Mouse (Mus musculus) naive thymus-derived CD4-positive, alpha-beta T cell, adult 2 months (primary cell): ENCODE measurements at regions not wholly inside any gene's neighbourhood (a gene's known extent, or its start where the extent isn't known, plus 50 kb on each side); places are given as distances from the start of the nearest gene placed in this dataset.
"Not testable (repeated sequence)": the region's sequence is repeated elsewhere in the genome, so short reads cannot be mapped to it uniquely, and the experiment has no call there.

ENCODE experiments used
- DNase-seq: peaks from one replicate; pipeline ENCODE4 v3.0.0-alpha.2; 2011; ENCODE audit warnings: low read depth

DNA sequence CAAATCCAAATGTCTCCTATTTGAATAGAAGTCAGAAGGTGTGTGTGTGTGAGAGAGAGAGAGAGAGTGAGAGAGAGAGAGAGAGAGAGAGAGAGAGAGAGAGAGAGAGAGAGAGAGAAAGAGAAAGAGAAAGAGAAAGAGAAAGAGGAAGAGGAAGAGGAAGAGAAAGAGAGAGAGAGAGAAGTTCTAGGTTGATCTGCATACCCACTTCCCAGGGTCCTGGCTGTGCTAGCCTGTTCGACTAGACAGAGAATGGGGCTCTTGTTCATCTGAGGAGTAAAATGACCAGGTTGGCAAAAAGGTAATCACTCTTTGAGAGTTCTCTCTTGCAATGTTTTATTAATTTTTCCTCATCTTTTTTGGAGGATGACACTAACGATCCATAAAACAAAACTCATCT, 257.5 kb upstream of the Pik3r1 start:
- DNase-seq, result not testable (repeated sequence)

DNA sequence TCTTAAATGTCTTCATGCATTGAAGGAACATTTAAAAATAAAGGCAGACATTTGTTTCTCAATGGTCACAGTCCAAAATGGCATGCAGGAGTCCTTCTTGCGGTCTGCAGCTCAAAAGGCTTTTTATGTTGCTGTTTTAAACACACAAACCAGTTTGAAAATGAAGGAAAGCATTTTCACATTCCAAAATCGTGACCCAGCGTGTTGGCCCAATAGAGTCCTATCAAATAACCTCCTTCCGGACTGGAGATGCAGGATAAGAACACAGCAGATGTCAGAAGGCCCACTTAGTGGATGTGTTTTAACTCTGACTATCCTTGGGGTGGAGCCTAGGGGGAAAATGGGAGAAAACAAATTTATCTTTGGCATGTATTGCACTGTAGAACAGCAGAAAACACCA, 263.4 kb upstream of the Pik3r1 start:
- DNase-seq, result no peak

DNA sequence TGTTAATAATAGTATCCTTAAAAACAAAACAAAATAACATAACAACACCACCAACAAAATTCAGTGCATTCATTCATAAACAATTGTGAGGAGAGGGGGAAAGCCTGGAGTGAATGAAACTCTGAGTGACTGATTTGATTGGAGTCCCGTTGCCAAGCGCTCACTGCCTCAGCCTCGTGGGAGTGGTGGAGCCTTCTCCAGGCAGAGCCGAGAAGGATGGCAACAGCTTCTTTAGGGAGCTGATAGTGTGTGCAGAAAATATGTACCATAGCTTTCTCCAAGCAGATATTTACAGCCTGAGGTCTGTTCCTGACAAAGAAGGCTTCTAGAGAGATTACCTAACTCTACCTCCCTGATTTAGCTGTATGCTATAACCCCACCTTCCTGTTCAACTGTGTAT, 266.5 kb upstream of the Pik3r1 start:
- DNase-seq, result no peak

DNA sequence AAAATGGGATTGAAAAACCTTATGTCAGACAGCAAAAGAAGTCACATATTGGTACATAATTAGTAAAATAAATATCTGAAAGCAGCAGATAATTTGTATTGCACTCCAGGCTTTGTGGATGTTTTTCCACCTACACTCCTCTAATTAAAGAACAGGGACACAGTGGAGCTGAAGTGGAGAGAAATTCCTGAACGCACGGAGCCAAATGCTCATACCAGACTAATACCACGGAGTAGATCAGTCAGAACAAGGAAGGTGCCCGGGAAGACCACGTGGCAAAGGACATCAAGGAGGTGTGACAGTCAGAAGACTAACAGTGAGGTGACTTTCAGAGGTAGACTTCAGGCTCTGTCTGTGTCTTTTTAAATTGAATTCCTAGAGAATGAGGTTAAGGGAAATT, 268.0 kb upstream of the Pik3r1 start:
- DNase-seq, result no peak

DNA sequence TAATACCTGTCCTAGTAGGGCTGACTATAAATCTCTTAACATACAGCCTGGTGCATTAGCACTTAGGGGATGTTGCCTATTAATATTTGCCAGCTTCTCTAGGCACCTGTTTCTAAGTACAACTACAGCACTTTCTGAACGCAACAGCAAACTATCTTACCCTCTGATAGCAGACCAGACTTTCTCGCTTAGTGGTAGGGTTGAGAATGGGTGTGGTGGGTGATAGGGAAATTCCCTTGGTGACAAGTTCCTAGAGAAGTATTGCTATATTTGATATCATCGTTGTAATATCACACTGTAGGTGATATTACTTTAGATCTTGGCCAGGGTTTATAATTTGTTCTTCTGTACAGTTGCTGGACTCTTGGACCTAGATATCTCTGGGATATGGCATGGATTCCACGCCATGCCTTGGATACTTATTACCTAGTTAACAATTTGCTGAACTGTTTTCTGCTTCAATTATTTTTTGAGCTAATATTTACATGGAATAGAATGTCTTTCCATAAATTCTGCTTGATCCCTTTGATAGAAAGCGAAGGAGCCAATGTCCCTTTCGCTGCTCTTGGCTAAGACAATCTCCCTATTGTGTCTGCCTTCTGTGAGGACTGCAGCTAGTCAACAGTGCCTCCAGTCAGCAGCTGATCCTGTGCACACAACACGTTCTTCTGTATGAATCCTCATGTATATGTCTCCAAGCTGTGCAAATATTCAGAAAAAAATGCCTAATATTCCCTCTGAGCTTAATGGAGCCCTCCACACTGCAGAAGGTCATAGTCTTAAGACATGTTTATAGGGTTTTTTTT, 269.0 kb upstream of the Pik3r1 start:
- DNase-seq, result no peak

DNA sequence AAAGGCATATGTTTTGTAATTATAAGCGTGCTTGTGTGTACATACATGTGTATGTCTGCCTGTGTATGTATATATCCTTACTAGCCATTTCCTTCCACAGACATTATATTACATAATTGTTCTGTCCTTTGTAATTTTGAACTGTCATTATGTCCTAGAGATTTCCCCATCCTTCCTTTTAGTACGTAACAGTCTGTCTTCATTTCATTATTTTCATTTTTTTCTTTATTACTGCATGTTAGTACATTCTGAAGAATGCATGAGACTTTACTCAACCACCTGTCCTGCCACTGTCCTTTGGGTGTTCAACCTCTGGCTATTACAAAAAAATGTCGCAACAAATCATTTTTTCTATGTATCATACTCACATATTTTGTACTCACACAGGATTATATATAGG, 292.2 kb upstream of the Pik3r1 start:
- DNase-seq, result no peak

DNA sequence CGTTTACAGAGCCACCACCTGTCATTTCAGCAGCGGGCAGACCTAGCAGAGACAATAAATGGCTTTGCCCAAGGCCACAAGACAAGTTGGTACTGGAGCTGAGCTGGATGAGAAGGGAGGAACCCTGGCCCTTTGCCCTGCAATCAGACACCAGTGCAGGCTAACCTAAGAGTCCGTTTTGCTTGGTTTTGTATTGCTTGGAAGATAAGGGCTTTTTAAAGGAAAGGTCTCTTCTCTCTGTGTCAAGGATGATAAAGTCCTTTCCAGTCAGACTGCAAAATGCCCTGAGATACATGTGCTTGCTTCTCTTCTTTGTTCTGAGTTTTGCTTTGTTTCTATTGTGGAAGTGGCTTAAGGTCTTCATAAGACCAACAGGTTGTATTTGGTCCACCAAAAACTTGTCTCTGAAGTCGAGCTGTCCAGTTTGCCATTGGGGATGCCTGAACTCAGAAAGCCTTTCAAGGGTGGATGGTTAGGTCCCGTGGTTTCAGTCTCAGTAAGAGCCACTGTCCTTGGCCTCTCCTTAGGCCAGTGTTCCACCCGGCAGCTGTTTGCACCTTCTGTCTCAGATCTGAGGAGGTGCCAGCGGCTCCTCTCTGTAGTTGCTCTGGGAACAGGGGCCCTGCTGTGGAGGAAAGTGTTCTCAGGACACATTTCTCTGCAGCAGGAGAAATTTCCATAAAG, 296.7 kb upstream of the Pik3r1 start:
- DNase-seq, result no peak

DNA sequence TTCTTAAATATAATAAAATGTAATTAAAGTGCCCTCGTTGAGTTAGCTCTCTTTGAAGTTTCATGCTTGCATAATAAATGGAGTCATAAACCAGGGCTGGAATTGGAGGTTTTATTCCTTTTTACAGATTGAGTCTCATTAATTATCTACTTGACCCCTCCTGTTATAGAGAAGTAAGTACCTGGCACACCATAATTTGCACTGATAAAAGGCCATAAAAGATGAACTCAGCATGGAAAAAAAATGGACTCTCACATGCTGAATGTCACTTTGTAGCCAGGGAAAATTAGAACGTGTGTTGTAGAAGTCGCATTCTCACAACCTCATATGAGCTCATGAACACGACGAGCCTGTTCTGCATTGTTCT, 297.2 kb upstream of the Pik3r1 start:
- no peak for DNase-seq

DNA sequence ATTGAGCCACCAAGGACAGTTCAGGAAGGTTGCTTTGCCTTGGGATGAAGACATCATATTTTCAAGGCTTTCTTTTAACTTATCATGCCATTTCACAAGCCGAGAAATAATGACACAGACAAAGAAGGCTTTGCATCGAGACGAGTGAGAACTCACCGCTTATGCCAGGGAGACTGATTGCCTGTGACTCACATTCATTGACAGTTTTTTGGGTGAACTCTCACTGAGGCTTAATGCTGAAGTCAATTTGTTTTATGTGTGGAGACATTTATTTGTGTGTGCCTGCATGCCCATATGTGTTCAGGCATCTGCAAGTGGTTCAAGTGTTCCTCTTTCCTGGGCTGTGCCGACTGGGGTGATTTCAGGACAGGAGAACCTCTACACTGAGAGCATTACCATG, 297.8 kb upstream of the Pik3r1 start:
- no peak for DNase-seq

DNA sequence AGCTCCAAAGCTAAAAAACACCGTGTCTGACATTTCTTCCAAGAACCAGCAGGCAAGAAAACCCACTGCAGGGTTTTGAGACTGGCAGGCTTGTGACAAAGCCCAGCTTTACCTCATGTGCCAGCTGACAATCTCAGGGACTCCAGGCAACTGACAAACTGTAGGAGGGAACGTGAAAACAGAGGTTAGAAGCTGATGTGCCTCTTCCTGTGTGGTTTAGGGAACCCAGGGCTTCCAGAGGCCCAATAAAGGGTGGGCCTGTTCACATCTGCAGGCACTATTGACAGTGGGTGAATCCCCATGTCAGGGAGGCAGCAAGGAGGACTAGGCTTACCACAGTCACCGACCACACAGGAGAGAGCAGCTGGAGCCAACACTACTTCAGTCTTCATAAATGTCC, 302.7 kb upstream of the Pik3r1 start:
- DNase-seq, result no peak

DNA sequence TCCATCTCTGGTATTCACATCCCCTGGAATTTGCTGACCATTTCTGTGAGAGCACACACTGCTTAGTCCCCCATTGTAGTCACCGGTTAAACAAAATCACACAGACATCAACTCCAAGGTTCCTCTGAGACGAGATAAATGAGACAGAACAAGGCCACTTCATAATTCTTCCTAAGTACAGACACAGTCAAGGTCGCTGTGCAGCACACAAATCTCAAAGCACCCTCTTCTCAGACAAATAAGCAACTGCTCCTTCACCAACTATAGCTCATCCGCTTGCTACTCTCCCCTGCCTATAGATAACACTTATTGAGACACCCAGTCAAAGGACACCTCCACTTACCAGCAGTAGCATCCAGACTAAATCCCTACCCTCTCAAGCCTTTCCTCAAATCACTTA, 304.3 kb upstream of the Pik3r1 start:
- no peak for DNase-seq

DNA sequence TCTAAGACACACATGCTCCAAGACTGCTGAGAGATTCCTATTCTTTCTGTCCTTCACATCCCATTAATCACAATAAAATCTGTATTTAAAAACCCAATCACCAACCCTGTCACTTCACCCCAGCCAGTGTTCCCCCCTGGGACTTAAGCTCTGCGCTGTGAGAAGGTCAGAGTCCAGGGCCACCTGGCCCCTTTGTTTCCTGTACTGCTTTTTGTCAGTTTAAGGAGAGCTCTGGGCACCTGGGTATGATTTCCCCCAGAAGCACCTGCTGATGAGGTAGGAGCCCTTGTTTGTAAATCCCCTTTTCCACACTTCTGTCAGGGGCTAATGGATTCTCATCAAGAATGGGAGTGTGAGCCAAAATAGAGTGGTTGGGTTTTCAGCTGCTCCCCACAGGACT, 319.7 kb upstream of the Pik3r1 start:
- DNase-seq, result no peak

DNA sequence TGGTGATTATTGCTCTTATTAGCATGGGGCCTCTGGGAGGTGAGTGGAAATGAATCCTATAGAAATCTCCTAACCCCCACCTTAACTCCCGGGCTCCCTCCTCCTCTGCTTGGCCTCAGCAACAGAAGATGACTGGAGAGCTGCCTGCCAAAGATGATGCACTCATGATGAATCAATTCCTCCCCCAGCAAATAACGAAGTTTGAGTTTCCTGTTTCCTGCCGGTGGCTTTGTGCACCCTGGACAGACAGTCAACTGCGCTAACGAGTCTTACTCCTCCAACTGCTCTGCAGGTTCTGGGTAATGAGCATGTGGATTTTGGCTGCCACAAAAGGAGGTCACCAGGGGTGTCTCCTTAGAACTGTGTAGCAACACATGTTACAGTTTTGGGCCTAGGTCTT, 321.5 kb upstream of the Pik3r1 start:
- peak; percentile 5 for DNase-seq

DNA sequence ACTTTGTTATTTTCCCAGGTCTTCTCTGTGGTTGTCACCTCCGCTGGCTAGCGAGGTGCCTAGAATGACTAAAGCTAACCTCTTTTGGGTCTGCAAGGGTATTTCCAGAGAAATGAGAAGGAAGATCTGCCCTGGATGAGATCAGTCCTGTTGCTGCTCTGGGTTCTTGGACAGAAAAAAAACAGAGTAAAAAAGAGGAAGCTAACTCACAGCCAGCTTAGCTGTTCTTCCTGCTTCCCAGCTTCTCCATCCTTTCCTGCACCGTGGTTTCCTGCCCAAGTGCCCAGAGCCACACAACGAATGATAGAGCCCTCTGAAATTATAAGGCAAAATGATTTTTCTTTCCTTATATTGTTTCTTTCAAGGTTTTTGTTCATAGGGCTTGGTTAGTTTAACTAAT, 326.2 kb upstream of the Pik3r1 start:
- no peak for DNase-seq

DNA sequence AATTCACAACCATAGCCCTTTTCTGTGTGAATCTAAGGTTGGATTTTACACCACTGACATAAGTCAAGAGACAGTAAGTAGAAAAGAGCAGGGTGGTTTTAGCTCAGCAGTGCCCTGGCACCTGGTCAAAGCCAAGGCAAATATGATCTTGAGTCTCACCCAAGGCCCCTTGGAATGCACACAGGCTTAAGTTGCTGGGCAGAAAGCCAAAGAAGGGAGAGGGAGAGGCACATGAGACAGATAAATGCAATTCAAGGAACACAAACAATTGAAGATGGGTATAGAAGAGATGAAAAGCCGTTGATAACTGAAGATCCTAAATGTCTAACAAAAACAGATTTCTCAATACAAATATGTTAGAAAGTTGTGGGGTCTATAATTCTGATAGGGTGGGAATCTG, 335.1 kb upstream of the Pik3r1 start:
- DNase-seq, result no peak

DNA sequence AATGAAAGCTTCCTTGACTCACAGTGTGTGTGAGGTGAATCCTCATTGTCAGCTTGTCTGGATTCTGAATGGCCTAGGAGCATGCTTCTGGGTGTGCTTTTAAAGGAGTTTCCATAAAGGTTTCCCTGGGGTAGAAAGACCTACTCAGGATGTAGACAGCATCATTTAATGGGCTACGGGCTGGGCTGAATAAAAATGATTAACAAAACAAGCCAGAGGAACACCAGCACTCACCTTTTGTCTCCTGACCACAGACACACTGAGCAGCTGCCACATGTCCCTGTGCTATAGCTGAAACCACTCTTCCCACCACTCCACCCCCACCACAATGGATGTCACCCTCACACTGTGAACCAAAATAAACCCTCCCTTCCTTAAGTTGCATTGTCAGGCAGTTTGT, 338.2 kb upstream of the Pik3r1 start:
- DNase-seq, result no peak

DNA sequence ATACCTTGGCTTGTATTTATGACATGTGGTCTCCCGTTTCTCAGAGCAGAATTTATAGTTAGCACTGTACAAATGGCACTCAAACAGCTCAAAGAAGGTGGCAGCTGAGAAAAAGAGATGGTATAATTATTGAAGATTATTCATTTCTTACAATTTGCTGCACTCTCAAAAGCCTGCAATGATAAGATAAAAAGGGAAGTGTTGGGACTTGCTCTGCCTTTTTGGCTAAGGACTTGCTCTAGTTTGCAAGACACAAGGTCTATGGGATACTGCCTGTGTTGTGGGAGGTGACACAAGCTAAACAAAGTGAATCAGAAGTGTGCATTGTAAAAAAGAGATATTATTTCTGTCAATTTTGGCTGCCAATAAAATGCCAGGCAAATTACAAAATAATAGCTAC, 340.2 kb upstream of the Pik3r1 start:
- DNase-seq, result no peak

DNA sequence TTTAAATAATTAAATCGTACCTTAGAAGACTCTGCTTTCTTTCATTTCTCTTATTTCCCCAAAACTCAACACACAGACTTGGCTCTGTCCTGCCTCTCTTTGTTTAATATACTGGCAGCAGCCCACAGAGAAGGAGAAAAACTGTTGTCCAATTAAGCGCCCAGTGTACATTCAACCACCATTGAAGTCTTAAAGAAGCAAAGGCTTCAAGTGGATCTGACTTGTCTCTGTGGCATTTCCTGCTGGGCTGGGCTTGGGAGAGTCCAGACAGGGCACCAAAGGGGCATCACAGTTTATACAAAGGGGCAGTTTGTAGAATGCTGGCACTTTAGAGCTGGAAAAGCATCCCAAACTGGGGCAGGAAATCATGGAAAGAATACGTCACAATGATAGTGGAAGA, 340.9 kb upstream of the Pik3r1 start:
- no peak for DNase-seq

DNA sequence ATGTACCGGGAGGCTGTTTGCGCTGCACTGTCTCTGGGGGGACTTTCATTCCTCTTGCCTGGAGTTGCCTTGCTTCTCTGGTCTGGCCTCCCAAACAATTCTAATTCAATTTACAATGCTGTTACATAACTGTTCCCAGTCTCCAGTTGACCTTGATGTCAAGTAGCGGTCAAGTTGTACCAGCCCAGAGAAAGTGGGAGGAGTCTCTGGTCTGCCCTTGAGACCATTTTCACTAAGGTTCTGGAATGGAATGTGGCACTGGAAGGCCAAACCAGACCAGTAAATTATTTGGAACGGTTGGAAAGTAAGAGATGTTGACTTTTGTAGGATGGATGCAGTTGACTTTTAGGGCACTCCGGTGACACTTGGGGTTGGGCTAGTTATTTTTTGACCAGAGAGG, 345.9 kb upstream of the Pik3r1 start:
- no peak for DNase-seq

DNA sequence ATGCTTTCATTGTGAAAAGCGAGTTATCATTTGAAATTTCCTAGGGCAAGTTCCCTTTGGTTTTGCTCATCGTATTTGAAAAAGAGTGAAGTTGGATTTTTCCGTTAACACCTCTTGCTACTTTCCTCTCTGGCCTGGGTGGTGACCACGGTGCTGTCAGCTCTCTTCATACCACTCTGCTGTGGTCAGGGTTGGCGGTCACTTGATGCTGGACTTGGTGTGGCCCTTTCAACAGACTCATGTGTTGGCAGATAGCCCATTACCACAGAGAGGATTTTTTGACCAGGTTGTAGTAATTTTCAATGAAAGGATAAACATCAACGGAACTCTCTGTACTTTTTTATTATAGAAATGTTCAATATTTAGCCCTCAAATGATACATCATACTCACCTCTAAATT, 354.3 kb upstream of the Pik3r1 start:
- DNase-seq, result no peak

DNA sequence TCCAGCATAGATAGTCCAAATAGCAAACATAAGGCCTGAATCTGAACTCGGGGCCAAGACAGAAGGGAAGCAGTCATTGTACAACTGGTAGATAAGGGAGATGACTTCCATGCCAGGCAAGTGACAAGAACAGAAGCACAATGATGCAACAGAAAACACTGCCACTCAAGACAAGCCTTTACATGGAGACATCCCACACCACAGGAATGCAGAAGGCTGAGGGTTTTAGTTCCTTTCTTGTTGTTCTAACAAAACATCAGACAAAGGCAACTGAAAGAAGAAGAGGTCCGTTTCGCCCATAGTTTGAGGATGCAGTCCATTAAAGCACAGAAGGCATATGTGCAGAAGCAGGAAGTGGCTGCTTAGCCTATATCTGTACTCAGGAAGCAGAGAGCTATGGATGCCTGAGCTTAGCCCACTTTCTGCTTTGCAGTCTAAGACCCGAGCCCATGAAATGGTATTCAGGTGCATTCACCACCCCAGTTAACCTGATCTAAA, 360.0 kb upstream of the Pik3r1 start:
- no peak for DNase-seq

DNA sequence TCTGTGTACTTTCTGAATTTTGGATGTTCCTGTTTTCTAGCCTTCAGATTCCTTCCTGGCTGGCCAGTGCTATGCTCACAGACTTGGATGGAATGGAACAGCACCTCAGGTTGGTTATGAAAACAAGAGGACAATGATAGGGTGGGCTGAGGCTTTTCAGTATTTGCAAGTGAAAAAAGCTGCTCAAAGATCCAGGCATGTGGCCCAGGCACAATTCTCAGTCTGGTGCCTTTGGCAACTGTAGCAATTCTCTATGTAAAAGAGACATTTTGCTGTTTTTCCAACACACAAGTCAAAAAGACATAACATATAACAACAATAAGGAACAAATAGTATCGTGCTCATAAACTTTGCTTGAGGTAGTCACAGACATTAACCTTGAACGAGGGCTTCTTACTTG, 363.4 kb upstream of the Pik3r1 start:
- no peak for DNase-seq

DNA sequence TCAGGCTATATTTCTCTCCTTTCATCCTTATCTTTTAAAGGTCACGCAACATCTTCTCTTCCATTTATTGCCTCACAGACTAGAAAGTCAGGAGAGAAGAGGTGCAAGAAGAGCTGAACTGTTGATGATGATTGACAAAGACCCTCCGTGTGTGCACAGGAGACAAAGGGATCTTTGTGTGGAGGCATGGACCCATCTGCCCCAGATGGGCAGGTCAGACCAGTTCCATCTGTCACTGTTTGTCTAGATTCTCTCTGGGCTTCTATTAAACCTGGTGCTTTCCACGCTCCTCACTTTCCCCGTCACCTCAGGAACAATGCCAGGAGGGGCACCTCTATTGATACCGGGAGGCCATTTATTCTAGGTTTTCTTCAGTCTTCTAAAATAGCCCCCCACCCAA, 364.1 kb upstream of the Pik3r1 start:
- no peak for DNase-seq

DNA sequence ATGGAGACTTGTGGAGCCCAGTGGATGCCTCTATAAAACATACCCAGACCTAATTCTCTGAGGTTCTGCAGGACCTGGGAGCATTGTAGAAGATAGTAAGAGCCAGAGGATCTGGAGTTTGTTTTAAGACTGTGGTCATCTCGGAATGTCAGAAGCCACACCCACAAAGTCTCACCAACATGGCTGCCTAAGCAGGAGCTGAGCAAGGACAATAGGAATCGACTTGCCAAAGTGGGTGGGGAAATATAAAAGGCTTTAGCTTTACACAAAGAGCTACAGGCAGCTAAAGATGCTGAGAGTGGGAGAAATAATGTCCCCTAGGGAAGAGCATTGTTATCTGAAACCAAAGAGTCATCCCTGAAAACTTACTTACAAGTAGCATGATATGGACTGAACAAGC, 364.7 kb upstream of the Pik3r1 start:
- no peak for DNase-seq
